Mouse (Mus musculus) heart, postnatal 10 days (tissue): ENCODE measurements around the gene Gtf3c5. TPM values are rescaled to one million over a fixed set of nuclear protein-coding genes. Genes with fewer than 3 reads are reported as not detected.

ENCODE experiments used
- DNase-seq, 2 experiments: peaks; one replicate each; pipeline ENCODE4 v3.0.0; 2021
- intact Hi-C: fragments of 180-260 bp; cut with DNase I; formaldehyde crosslinking; loops from one replicate; pipeline ENCODE4 v1.15.1; 2025
- total RNA-seq, 2 experiments: library from RNA; stranded (reverse); gene quantifications; 2 replicates each; pipeline ENCODE4 v1.2.3; 2021

Gene Gtf3c5
- total RNA-seq, 2 experiments from 2014 or later = 14.1 to 15.4 TPM

GRCm38 (mm10) chr2:28536766-28537633 lies 46.6 kb downstream of the Gtf3c5 start:
- DNase-seq = no peak
- intact Hi-C loops = no loop called here

GRCm38 (mm10) chr2:28536166-28536565 lies 47.4 kb downstream of the Gtf3c5 start:
- peak; percentile 51 to 54 for DNase-seq
- intact Hi-C loops = no loop called here

- DNase-seq = peak; percentile 52 to 56
- intact Hi-C loops = loop anchor here (2.0 kb wide), 1 partner anchor 15 kb away; no protein-coding TSS in a partner anchor
Measured at GRCm38 (mm10) chr2:28535650-28536049, 47.9 kb downstream of the Gtf3c5 start.

GRCm38 (mm10) chr2:28535263-28535540 lies 48.3 kb downstream of the Gtf3c5 start:
- DNase-seq = peak in 1 of 2 experiments; percentile 24
- intact Hi-C loops = loop anchor here (2.0 kb wide), 1 partner anchor 14 kb away; no protein-coding TSS in a partner anchor

- intact Hi-C loops = loop anchor here (2.0 kb wide), 1 partner anchor 14 kb away; no protein-coding TSS in a partner anchor
Measured at GRCm38 (mm10) chr2:28534436-28535262, 48.9 kb downstream of the Gtf3c5 start.

GRCm38 (mm10) chr2:28533901-28534435 lies 49.6 kb downstream of the Gtf3c5 start:
- intact Hi-C loops = loop anchor here (2.0 kb wide), 1 partner anchor 13 kb away; no protein-coding TSS in a partner anchor
- no peak for DNase-seq

More at GRCm38 (mm10) chr2:28534436-28535262, 48.9 kb downstream of the Gtf3c5 start:
- DNase-seq = peak; percentile 72

GRCm38 (mm10) chr2:28532938-28533771 lies 50.4 kb downstream of the Gtf3c5 start:
- intact Hi-C loops = no loop called here
- peak; percentile 92 for DNase-seq

GRCm38 (mm10) chr2:28530311-28530710 lies 53.2 kb downstream of the Gtf3c5 start:
- DNase-seq = peak; percentile 27 to 43

GRCm38 (mm10) chr2:28529856-28530255 lies 53.7 kb downstream of the Gtf3c5 start:
- DNase-seq = no peak

More at GRCm38 (mm10) chr2:28530311-28530710, 53.2 kb downstream of the Gtf3c5 start:
- intact Hi-C loops = no loop called here

GRCm38 (mm10) chr2:28528354-28528730 lies 55.2 kb downstream of the Gtf3c5 start:
- no peak for DNase-seq
- intact Hi-C loops = no loop called here

More at GRCm38 (mm10) chr2:28529856-28530255, 53.7 kb downstream of the Gtf3c5 start:
- intact Hi-C loops = no loop called here

GRCm38 (mm10) chr2:28527436-28528353 lies 55.9 kb downstream of the Gtf3c5 start:
- intact Hi-C loops = no loop called here
- no peak for DNase-seq

GRCm38 (mm10) chr2:28525943-28526876 lies 57.3 kb downstream of the Gtf3c5 start:
- DNase-seq = peak; percentile 27 to 48
- intact Hi-C loops = no loop called here

- peak; percentile 62 to 67 for DNase-seq
- intact Hi-C loops = no loop called here
Measured at GRCm38 (mm10) chr2:28525219-28525942, 58.2 kb downstream of the Gtf3c5 start.

- no peak for DNase-seq
- intact Hi-C loops = no loop called here
Measured at GRCm38 (mm10) chr2:28524406-28524805, 59.1 kb downstream of the Gtf3c5 start.

GRCm38 (mm10) chr2:28523643-28524117 lies 59.9 kb downstream of the Gtf3c5 start:
- peak; percentile 90 to 93 for DNase-seq
- intact Hi-C loops = no loop called here

GRCm38 (mm10) chr2:28522166-28522565 lies 61.4 kb downstream of the Gtf3c5 start:
- DNase-seq = peak in 1 of 2 experiments; percentile 10
- intact Hi-C loops = no loop called here

GRCm38 (mm10) chr2:28521571-28522151 lies 61.9 kb downstream of the Gtf3c5 start:
- intact Hi-C loops = loop anchor here (2.0 kb wide), 1 partner anchor 13 kb away; no protein-coding TSS in a partner anchor
- peak in 1 of 2 experiments; percentile 13 for DNase-seq
